Mouse (Mus musculus): ENCODE data around the gene Hsd17b6.

DNA sequence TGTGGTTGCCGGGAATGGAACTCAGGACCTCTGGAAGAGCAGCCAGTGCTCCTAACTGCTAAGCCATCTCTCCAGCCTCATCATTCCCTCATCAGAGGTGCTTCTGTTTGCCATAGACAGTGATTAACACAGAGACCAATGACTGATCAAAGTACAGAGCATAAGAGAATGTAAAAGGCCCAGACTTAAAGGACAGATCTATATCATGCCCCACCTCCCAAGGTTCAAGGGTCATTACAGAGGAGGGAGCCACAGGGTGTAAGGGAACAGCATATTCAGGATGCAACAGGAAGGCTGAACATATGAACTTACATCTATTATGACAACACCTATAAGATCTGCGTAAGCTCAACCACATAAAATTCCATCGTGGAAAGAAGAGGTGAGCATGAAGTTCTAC lies 10.7 kb downstream of the Hsd17b6 start:
- TF ChIP-seq GATA1 (IDR thresholded peaks at IDR 0.05; ENCODE audit: low read length) (no peak), TAL1 (IDR thresholded peaks at IDR 0.05; ENCODE audit: low read length) (no peak)

Data from erythroblast, embryonic 14.5 days (primary cell).